In the genomic region with DNA sequence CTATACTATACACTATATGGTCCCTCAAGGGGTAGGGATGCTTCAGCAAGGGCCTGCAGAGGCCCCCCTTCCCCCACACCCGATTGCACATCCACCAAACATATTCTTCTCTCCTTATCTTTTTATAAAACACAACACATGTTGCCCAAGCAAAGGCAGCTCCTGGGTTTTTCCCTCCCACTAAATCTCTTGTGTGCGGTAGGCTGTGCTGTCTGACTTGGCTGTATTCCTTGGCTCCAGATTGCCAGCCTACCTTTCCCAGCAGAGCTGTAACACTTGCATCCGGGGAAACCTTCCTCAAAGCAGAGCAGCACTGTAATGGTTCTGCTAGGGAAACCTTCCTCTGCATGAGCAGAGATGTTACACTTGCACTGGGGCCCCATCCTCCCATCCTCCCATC, we compare ENCODE assay signal across 17 mouse cellular contexts. TPM values are rescaled to one million over a fixed set of nuclear protein-coding genes. Genes with fewer than 3 reads are reported as not detected.
DNase-seq lines count a peak whose midpoint lies in the region; ATAC-seq and TF ChIP-seq lines count a peak whose summit lies in the region.
"Had no signal": no experiment of that assay in that cellular context is flagged by ENCODE, and none has a peak within 500 bp of the region (broad histone marks: within the 10 kb centered on the region; RNA-seq: fewer than 3 reads in every experiment).

No protein-coding gene starts in this region.

- no peak overlapping the region for H3K4me3 ChIP-seq in forebrain, embryonic 13.5 days
- no peak overlapping the region for H3K4me3 ChIP-seq in forebrain, embryonic 16.5 days (replicated peaks; ENCODE audit: low read length)
- no peak overlapping the region for H3K4me3 ChIP-seq in layer of hippocampus, adult 2 months
- H3K4me3 ChIP-seq: hindbrain, embryonic 15.5 days; limb, embryonic 10.5 days; midbrain, embryonic 15.5 days; neural tube, embryonic 12.5 days had no signal

- ATAC-seq in forebrain, embryonic 13.5 days = 0 out of 2 replicates have a peak, but pooled peaks have one; percentile 16
- no peak for ATAC-seq in forebrain, embryonic 16.5 days
- ATAC-seq: midbrain, embryonic 15.5 days had no signal

- H3K4me2 ChIP-seq in forebrain, embryonic 13.5 days = no peak overlapping the region
- H3K4me2 ChIP-seq in forebrain, embryonic 16.5 days (ENCODE audit: low read length) = no peak overlapping the region
- H3K4me2 ChIP-seq: hindbrain, embryonic 15.5 days; midbrain, embryonic 15.5 days; neural tube, embryonic 12.5 days had no signal

- no peaks in the 10 kb centered on the region for H3K9me3 ChIP-seq in forebrain, embryonic 13.5 days (replicated peaks)
- H3K9me3 ChIP-seq in forebrain, embryonic 16.5 days (ENCODE audit: control insufficient read depth, low read length) = no peaks in the 10 kb centered on the region
- H3K9me3 ChIP-seq: hindbrain, embryonic 15.5 days; limb, embryonic 10.5 days; midbrain, embryonic 15.5 days; neural tube, embryonic 12.5 days had no signal

- intact Hi-C loops in left cerebral cortex, postnatal 25 days (cut with DNase I) = no loop called here

- H3K4me1 ChIP-seq in forebrain, embryonic 13.5 days = no peaks in the 10 kb centered on the region
- H3K4me1 ChIP-seq in forebrain, embryonic 16.5 days (replicated peaks; ENCODE audit: control insufficient read depth, insufficient read depth, low read length) = no peaks in the 10 kb centered on the region
- H3K4me1 ChIP-seq: hindbrain, embryonic 15.5 days; limb, embryonic 10.5 days; midbrain, embryonic 15.5 days; neural tube, embryonic 12.5 days had no signal

- H3K27ac ChIP-seq in forebrain, embryonic 13.5 days = no peak overlapping the region
- no peak overlapping the region for H3K27ac ChIP-seq in forebrain, embryonic 16.5 days (ENCODE audit: low read length)
- H3K27ac ChIP-seq in layer of hippocampus, adult 2 months = peak overlapping the region; percentile 32; the same call in 1 of the 2 replicates
- H3K27ac ChIP-seq: hindbrain, embryonic 15.5 days; limb, embryonic 10.5 days; liver, embryonic 14.5 days; midbrain, embryonic 15.5 days; neural tube, embryonic 12.5 days had no signal

- H3K9ac ChIP-seq in forebrain, embryonic 13.5 days = no peak overlapping the region
- H3K9ac ChIP-seq in forebrain, embryonic 16.5 days (replicated peaks; ENCODE audit: low read depth, low read length) = no peak overlapping the region
- H3K9ac ChIP-seq: hindbrain, embryonic 15.5 days; liver, embryonic 14.5 days; midbrain, embryonic 15.5 days; neural tube, embryonic 12.5 days had no signal

- no peaks in the 10 kb centered on the region for H3K36me3 ChIP-seq in forebrain, embryonic 13.5 days (ENCODE audit: poor library complexity, severe bottlenecking)
- H3K36me3 ChIP-seq in forebrain, embryonic 16.5 days (ENCODE audit: control insufficient read depth, insufficient read depth) = no peaks in the 10 kb centered on the region
- H3K36me3 ChIP-seq: hindbrain, embryonic 15.5 days; limb, embryonic 10.5 days; midbrain, embryonic 15.5 days; neural tube, embryonic 12.5 days had no signal

- no peaks in the 10 kb centered on the region for H3K27me3 ChIP-seq in forebrain, embryonic 13.5 days
- H3K27me3 ChIP-seq in forebrain, embryonic 16.5 days (replicated peaks; ENCODE audit: control insufficient read depth, insufficient read depth, low read length) = no peaks in the 10 kb centered on the region
- H3K27me3 ChIP-seq: hindbrain, embryonic 15.5 days; midbrain, embryonic 15.5 days; neural tube, embryonic 12.5 days had no signal

- TF ChIP-seq CTCF in layer of hippocampus, adult 2 months (conservative IDR thresholded peaks at IDR 0.05) = no peak

- peak; percentile 16 for DNase-seq in MN1 (ENCODE audit: low spot score)
- DNase-seq in layer of hippocampus, adult 2 months (ENCODE audit: low spot score in 2 of 2) = peak; percentile 66 to 81
- DNase-seq in left cerebral cortex, postnatal 25 days (ENCODE audit: low spot score in 2 of 2) = peak; percentile 48 to 93
- no peak for DNase-seq in urinary bladder, postnatal 25 days (ENCODE audit: low spot score)
- no peak for DNase-seq in thymus, postnatal 25 days
- DNase-seq in spleen, postnatal 4 days (ENCODE audit: low spot score in 2 of 2) = no peak
- DNase-seq: adrenal gland, postnatal 25 days; cerebellum, adult 11 months; gastrocnemius, postnatal 25 days; kidney, adult 9 months had no signal

- 79% methylated on average over 3 of the region's 3 CpGs for WGBS in forebrain, embryonic 13.5 days
- 61% methylated on average over 3 of the region's 3 CpGs for WGBS in forebrain, embryonic 16.5 days

RNA-seq across cellular contexts. Expression of a gene that starts 11.3 kb away (rescaled TPM):
- 9.6 and 12.3 TPM in 2 replicates for polyA plus RNA-seq in forebrain, embryonic 13.5 days (2015; fragmentation: Nextera tagmentation; extraction: Ambion mirVana)
- polyA plus RNA-seq in forebrain, embryonic 16.5 days (2015; fragmentation: Nextera tagmentation; extraction: Ambion mirVana) = 7.3 and 7.4 TPM in 2 replicates
- total RNA-seq in layer of hippocampus, adult 2 months (2021) = 10 to 100 TPM; 14.4 to 18.0 TPM
- 10 to 100 TPM in 1 of 2 experiments, 1 to 10 TPM in 1; 8.7 to 10.7 TPM for total RNA-seq in left cerebral cortex, postnatal 25 days (2021)

RNA-seq across cellular contexts. Expression of a gene that starts 53.6 kb away (rescaled TPM):
- polyA plus RNA-seq in forebrain, embryonic 13.5 days (2015; fragmentation: Nextera tagmentation; extraction: Ambion mirVana) = 50.1 and 52.2 TPM in 2 replicates
- polyA plus RNA-seq in forebrain, embryonic 16.5 days (2015; fragmentation: Nextera tagmentation; extraction: Ambion mirVana) = 40.0 and 42.3 TPM in 2 replicates
- total RNA-seq in layer of hippocampus, adult 2 months (2021) = 10 to 100 TPM; 33.2 to 35.3 TPM
- 10 to 100 TPM; 25.8 to 33.0 TPM for total RNA-seq in left cerebral cortex, postnatal 25 days (2021)

Comparison
In these comparisons a context has a peak if more than half of its experiments do, and no peak if none do; other contexts are left out.
1. DNase-seq: peak in MN1 (single experiment), layer of hippocampus, adult 2 months (2 of 2) and left cerebral cortex, postnatal 25 days (2 of 2); none in urinary bladder, postnatal 25 days (single experiment), thymus, postnatal 25 days (single experiment) and spleen, postnatal 4 days (0 of 2).